Mouse (Mus musculus) embryonic facial prominence, embryonic 12.5 days (tissue): ENCODE results near the gene Slco3a1. TPM values are rescaled to one million over a fixed set of nuclear protein-coding genes. Genes with fewer than 3 reads are reported as not detected.

Experiments used
- ATAC-seq: fragments of 200-750 bp; cut with Nextera tagmentation; 2 replicates; pipeline ENCODE4 v1.8.0; 2017; ENCODE audit not compliant: insufficient number of reproducible peaks, insufficient read depth, low FRiP score, low TSS enrichment
- H3K27ac ChIP-seq: fragments of 300-500 bp; sonication (generic); 2 replicates; pipeline ENCODE4 v1.5.1; 2016; ENCODE audit warnings: mild to moderate bottlenecking
- H3K27me3 ChIP-seq: fragments of 300-500 bp; sonication (generic); 2 replicates; pipeline ENCODE4 v1.6.1; 2016; ENCODE audit warnings: mild to moderate bottlenecking, moderate library complexity
- H3K36me3 ChIP-seq: fragments of 300-500 bp; sonication (generic); 2 replicates; pipeline ENCODE4 v1.6.1; 2016; ENCODE audit warnings: mild to moderate bottlenecking
- H3K4me1 ChIP-seq: fragments of 300-500 bp; sonication (generic); 2 replicates; pipeline ENCODE4 v1.6.1; 2016
- H3K4me2 ChIP-seq: fragments of 300-500 bp; sonication (generic); replicated peaks from 2 replicates; pipeline ENCODE4 v1.6.1; 2016; ENCODE audit warnings: mild to moderate bottlenecking, moderate library complexity
- H3K4me3 ChIP-seq: fragments of 300-500 bp; sonication (generic); 2 replicates; pipeline ENCODE4 v1.5.1; 2016; ENCODE audit warnings: mild to moderate bottlenecking
- H3K9ac ChIP-seq: fragments of 300-500 bp; sonication (generic); 2 replicates; pipeline ENCODE4 v1.6.1; 2016; ENCODE audit warnings: mild to moderate bottlenecking, moderate library complexity
- H3K9me3 ChIP-seq: fragments of 300-500 bp; sonication (generic); 2 replicates; pipeline ENCODE4 v1.6.1; 2016; ENCODE audit warnings: mild to moderate bottlenecking, moderate library complexity
- WGBS: fragments of 180-500 bp; shearing (Covaris S2); methylation state at CpG from one replicate; pipeline ENCODE4 v1.1.7; 2016; 5-methylcytosine and 5-hydroxymethylcytosine counted together
- polyA plus RNA-seq: library from polyadenylated mRNA; unstranded; fragments of >200 nt; fragmentation: Nextera tagmentation; extraction: Ambion mirVana; gene quantifications from 2 replicates; pipeline ENCODE4 v1.2.1, GENCODE M21; 2016

The Slco3a1 gene
- polyA plus RNA-seq, 1 experiment from 2014 or later, result 11.9 TPM

GRCm38 (mm10) chr7:74337677-74338420 lies 216.7 kb downstream of the Slco3a1 start:
- no peak overlapping the region for H3K4me2 ChIP-seq
- WGBS, result 83% methylated on average over 6 of the region's 6 CpGs
- no peaks in the 10 kb centered on the region for H3K27me3 ChIP-seq
- no peak overlapping the region for H3K4me3 ChIP-seq
- no peaks in the 10 kb centered on the region for H3K9me3 ChIP-seq
- no peak for ATAC-seq
- no peak overlapping the region for H3K9ac ChIP-seq
- H3K36me3 ChIP-seq, result no peaks in the 10 kb centered on the region
- H3K4me1 ChIP-seq, result peaks cover 5% of the 10 kb centered on the region; the same call in 1 of the 2 replicates
- H3K27ac ChIP-seq, result no peak overlapping the region

- Histone ChIP-seq H3K27me3 (no peaks in the 10 kb centered on the region), H3K9me3 (no peaks in the 10 kb centered on the region)
These were observed 222.3 kb downstream of the Slco3a1 start for GRCm38 (mm10) chr7:74332323-74332722.

GRCm38 (mm10) chr7:74330858-74331726 lies 223.5 kb downstream of the Slco3a1 start:
- Histone ChIP-seq H3K27ac (no peak overlapping the region), H3K27me3 (no peaks in the 10 kb centered on the region), H3K36me3 (no peaks in the 10 kb centered on the region), H3K4me2 (no peak overlapping the region), H3K9ac (no peak overlapping the region), H3K4me1 (peaks cover 10% of the 10 kb centered on the region; the same call in 1 of the 2 replicates), H3K4me3 (no peak overlapping the region), H3K9me3 (no peaks in the 10 kb centered on the region)
- ATAC-seq, result peak; percentile 88
- 47% methylated on average over 7 of the region's 7 CpGs for WGBS

More at GRCm38 (mm10) chr7:74332323-74332722, 222.3 kb downstream of the Slco3a1 start:
- peaks cover 10% of the 10 kb centered on the region; the same call in 1 of the 2 replicates for H3K4me1 ChIP-seq
- no peak overlapping the region for H3K4me3 ChIP-seq
- no peaks in the 10 kb centered on the region for H3K36me3 ChIP-seq
- WGBS, result 86% methylated on average over 3 of the region's 3 CpGs
- no peak for ATAC-seq
- no peak overlapping the region for H3K27ac ChIP-seq
- H3K9ac ChIP-seq, result no peak overlapping the region
- H3K4me2 ChIP-seq, result no peak overlapping the region

GRCm38 (mm10) chr7:74330117-74330857 lies 224.3 kb downstream of the Slco3a1 start:
- Histone ChIP-seq H3K4me3 (no peak overlapping the region), H3K27ac (no peak overlapping the region), H3K36me3 (no peaks in the 10 kb centered on the region), H3K4me2 (no peak overlapping the region), H3K9ac (no peak overlapping the region), H3K4me1 (peaks cover 10% of the 10 kb centered on the region; the same call in 1 of the 2 replicates), H3K9me3 (no peaks in the 10 kb centered on the region), H3K27me3 (no peaks in the 10 kb centered on the region)
- peak; percentile 73; the same call in 1 of the 2 replicates for ATAC-seq
- 50% methylated on average over 7 of the region's 7 CpGs for WGBS

GRCm38 (mm10) chr7:74329004-74329403 lies 225.6 kb downstream of the Slco3a1 start:
- ATAC-seq, result no peak
- H3K9ac ChIP-seq, result no peak overlapping the region

GRCm38 (mm10) chr7:74327716-74328115 lies 226.9 kb downstream of the Slco3a1 start:
- ATAC-seq, result no peak
- Histone ChIP-seq H3K36me3 (no peaks in the 10 kb centered on the region), H3K27ac (no peak overlapping the region), H3K27me3 (no peaks in the 10 kb centered on the region), H3K4me3 (no peak overlapping the region), H3K9me3 (no peaks in the 10 kb centered on the region), H3K4me2 (no peak overlapping the region), H3K4me1 (peaks cover 17% of the 10 kb centered on the region; the same call in 1 of the 2 replicates), H3K9ac (no peak overlapping the region)
- WGBS, result 88% methylated on average over 5 of the region's 5 CpGs

More at GRCm38 (mm10) chr7:74329004-74329403, 225.6 kb downstream of the Slco3a1 start:
- Histone ChIP-seq H3K4me2 (no peak overlapping the region), H3K27me3 (no peaks in the 10 kb centered on the region), H3K36me3 (no peaks in the 10 kb centered on the region), H3K4me1 (peaks cover 11% of the 10 kb centered on the region; the same call in 1 of the 2 replicates), H3K4me3 (no peak overlapping the region), H3K9me3 (no peaks in the 10 kb centered on the region), H3K27ac (no peak overlapping the region)
- 79% methylated on average over 1 of the region's 1 CpGs for WGBS

- 71% methylated on average over 8 of the region's 8 CpGs for WGBS
- H3K27ac ChIP-seq, result no peak overlapping the region
- no peak overlapping the region for H3K4me3 ChIP-seq
- no peaks in the 10 kb centered on the region for H3K9me3 ChIP-seq
- no peak overlapping the region for H3K4me2 ChIP-seq
- H3K4me1 ChIP-seq, result peaks cover 8% of the 10 kb centered on the region; the same call in 1 of the 2 replicates
- no peak overlapping the region for H3K9ac ChIP-seq
- ATAC-seq, result no peak
- no peaks in the 10 kb centered on the region for H3K36me3 ChIP-seq
- H3K27me3 ChIP-seq, result no peaks in the 10 kb centered on the region
These were observed 229.5 kb downstream of the Slco3a1 start for GRCm38 (mm10) chr7:74325052-74325451.

GRCm38 (mm10) chr7:74323683-74324082 lies 230.9 kb downstream of the Slco3a1 start:
- Histone ChIP-seq H3K9ac (no peak overlapping the region), H3K4me3 (no peak overlapping the region), H3K27me3 (no peaks in the 10 kb centered on the region), H3K27ac (no peak overlapping the region), H3K36me3 (no peaks in the 10 kb centered on the region), H3K4me2 (no peak overlapping the region), H3K9me3 (no peaks in the 10 kb centered on the region), H3K4me1 (peaks cover 7% of the 10 kb centered on the region; the same call in 1 of the 2 replicates)
- 0 out of 2 replicates have a peak, but pooled peaks have one; percentile 39 for ATAC-seq
- WGBS, result 50% methylated on average over 5 of the region's 5 CpGs

GRCm38 (mm10) chr7:74323194-74323593 lies 231.4 kb downstream of the Slco3a1 start:
- H3K9ac ChIP-seq, result no peak overlapping the region
- H3K36me3 ChIP-seq, result no peaks in the 10 kb centered on the region
- no peaks in the 10 kb centered on the region for H3K9me3 ChIP-seq
- no peak for ATAC-seq
- no peaks in the 10 kb centered on the region for H3K27me3 ChIP-seq
- H3K4me3 ChIP-seq, result no peak overlapping the region
- no peak overlapping the region for H3K27ac ChIP-seq
- H3K4me2 ChIP-seq, result no peak overlapping the region
- H3K4me1 ChIP-seq, result peaks cover 7% of the 10 kb centered on the region; the same call in 1 of the 2 replicates

GRCm38 (mm10) chr7:74320635-74321034 lies 233.9 kb downstream of the Slco3a1 start:
- Histone ChIP-seq H3K27ac (no peak overlapping the region), H3K4me2 (no peak overlapping the region), H3K9me3 (no peaks in the 10 kb centered on the region), H3K36me3 (no peaks in the 10 kb centered on the region), H3K4me3 (no peak overlapping the region), H3K4me1 (peaks cover 7% of the 10 kb centered on the region; the same call in 1 of the 2 replicates), H3K27me3 (no peaks in the 10 kb centered on the region), H3K9ac (no peak overlapping the region)
- ATAC-seq, result no peak
- WGBS, result 89% methylated on average over 5 of the region's 5 CpGs

- 70% methylated on average over 3 of the region's 3 CpGs for WGBS
- H3K27me3 ChIP-seq, result no peaks in the 10 kb centered on the region
- H3K36me3 ChIP-seq, result no peaks in the 10 kb centered on the region
- H3K9me3 ChIP-seq, result no peaks in the 10 kb centered on the region
- no peaks in the 10 kb centered on the region for H3K4me1 ChIP-seq
- H3K27ac ChIP-seq, result no peak overlapping the region
- H3K9ac ChIP-seq, result no peak overlapping the region
- H3K4me2 ChIP-seq, result no peak overlapping the region
- ATAC-seq, result no peak
- no peak overlapping the region for H3K4me3 ChIP-seq
These were observed 238.6 kb downstream of the Slco3a1 start for GRCm38 (mm10) chr7:74315836-74316435.
